Mouse (Mus musculus): ENCODE data around the gene Kif27. TPM values are rescaled to one million over a fixed set of nuclear protein-coding genes. Genes with fewer than 3 reads are reported as not detected.
"Not testable (repeated sequence)": the region's sequence is repeated elsewhere in the genome, so short reads cannot be mapped to it uniquely, and the experiment has no call there.

Kif27 gene
- under 1 TPM; 0.22 to 0.24 TPM for total RNA-seq (2021)

GRCm38 (mm10) chr13:58358629-58359303 lies at the start of gene Kif27:
Kif27 (minus strand) TSS chr13:58359122.
- DNase-seq, result peak; percentile 81 to 82
- intact Hi-C loops (cut with DNase I), result no loop called here

DNA sequence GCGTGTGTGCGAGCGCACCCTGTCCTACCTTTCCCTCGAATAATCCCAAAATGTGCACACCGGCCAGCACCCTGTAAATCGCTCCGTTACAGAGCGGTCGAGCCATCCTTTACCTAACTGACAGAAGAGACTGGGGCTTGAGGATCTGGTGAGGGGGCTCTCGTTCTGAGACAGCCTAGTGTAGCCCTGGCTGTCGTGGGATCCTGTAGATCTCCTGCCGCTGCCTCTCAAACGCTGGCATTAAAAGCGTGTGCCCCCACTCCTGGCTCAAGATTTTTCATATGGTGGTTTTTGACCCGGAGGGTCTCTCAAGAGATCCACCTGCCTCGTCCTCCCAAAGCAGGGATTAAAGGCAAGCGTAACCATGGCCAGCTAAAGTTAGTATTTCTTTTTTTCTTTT lies 44.3 kb upstream of the Kif27 start, which contains the start of gene Hnrnpk:
TSS of gene Hnrnpk (minus strand) at position 101 of the 400 bp plus-strand sequence.
- not testable (repeated sequence) for DNase-seq
- intact Hi-C loops (cut with DNase I), result loop anchor here (5.0 kb wide), 1 partner anchor 139 kb away; no protein-coding TSS in a partner anchor

DNA sequence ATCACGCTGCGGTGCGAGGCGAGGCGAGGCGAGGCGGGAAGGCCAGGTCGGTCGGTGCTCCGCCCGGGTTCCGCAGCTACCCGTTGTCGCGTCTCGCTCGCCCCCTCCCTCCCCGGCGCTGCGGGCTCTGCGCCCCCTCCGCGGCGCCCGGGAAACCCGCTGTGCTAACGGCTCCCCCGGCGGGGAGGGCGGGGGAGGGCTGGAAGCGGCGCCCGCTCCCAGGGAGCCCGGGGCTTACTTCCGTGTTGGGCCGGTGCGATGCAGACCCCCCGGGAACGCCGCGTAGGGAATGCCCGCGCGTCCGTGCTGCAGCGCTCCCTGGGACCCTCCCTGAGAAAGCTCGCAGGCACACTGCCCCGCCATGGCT lies 43.8 kb upstream of the Kif27 start:
- intact Hi-C loops (cut with DNase I), result loop anchor here (5.0 kb wide), 1 partner anchor 140 kb away; no protein-coding TSS in a partner anchor
- DNase-seq, result no peak

GRCm38 (mm10) chr13:58402003-58402743 lies 43.3 kb upstream of the Kif27 start, which contains the start of gene Rmi1:
Rmi1 (plus strand) TSS chr13:58402248.
- DNase-seq, result peak; percentile 99
- intact Hi-C loops (cut with DNase I), result loop anchor here (5.0 kb wide), 1 partner anchor 140 kb away; no protein-coding TSS in a partner anchor

DNA sequence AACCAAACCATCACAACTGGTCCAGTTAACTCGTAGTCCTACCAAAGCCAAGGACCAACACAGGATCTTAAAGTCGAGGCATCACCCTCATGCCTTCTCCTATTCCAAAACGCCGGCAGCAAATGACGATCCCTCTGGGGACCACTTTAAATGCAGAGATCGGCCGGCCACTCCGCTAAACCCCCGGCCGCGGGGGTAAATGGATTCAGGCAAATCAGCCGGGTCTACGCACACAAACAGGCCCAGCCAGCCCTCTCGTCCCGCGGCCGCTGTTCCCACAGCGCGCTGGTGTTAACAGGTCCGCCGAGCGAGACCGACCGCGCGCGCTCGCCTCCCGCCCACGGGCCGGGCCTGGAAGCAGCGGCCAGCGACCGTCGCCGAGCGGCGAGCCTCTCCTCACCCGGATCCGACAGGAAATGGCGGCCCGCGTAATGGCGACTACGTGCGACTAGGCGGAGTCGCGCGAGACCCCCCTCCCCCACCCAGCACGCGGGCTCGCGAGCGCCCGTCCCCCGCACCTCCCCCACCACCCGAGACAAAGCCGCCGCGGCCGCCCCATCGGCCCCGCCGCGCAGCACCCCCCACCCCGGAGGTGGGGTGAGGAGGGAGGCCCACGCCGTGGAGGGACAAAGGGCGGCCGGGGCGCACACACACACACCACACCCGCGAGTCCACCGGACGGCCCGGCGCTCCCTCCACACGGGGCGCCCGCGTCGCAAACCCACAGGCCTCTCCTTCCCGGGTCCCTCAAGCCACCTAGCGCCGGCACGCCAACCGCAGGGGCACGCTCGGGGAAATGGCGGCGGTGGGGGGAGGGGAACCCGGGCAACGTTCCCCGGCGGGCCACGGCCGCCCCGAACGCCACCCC lies 42.4 kb upstream of the Kif27 start:
- intact Hi-C loops (cut with DNase I), result loop anchor here (2.0 to 5.0 kb wide), 2 partner anchors 17 to 141 kb away; partner anchors contain the start of gene 2210016F16Rik
- DNase-seq, result peak; percentile 75 to 84

GRCm38 (mm10) chr13:58400576-58400975 lies 41.7 kb upstream of the Kif27 start:
- intact Hi-C loops (cut with DNase I), result loop anchor here (2.0 to 5.0 kb wide), 2 partner anchors 16 to 142 kb away; partner anchors contain the start of gene 2210016F16Rik
- DNase-seq, result no peak

GRCm38 (mm10) chr13:58397651-58398050 lies 38.7 kb upstream of the Kif27 start:
- intact Hi-C loops (cut with DNase I), result loop anchor here (10.0 kb wide), 1 partner anchor 213 kb away; no protein-coding TSS in a partner anchor

GRCm38 (mm10) chr13:58394392-58394791 lies 35.5 kb upstream of the Kif27 start:
- DNase-seq, result not testable (repeated sequence)
- intact Hi-C loops (cut with DNase I), result loop anchor here (10.0 kb wide), 1 partner anchor 210 kb away; no protein-coding TSS in a partner anchor

More at GRCm38 (mm10) chr13:58397651-58398050, 38.7 kb upstream of the Kif27 start:
- DNase-seq, result no peak

DNA sequence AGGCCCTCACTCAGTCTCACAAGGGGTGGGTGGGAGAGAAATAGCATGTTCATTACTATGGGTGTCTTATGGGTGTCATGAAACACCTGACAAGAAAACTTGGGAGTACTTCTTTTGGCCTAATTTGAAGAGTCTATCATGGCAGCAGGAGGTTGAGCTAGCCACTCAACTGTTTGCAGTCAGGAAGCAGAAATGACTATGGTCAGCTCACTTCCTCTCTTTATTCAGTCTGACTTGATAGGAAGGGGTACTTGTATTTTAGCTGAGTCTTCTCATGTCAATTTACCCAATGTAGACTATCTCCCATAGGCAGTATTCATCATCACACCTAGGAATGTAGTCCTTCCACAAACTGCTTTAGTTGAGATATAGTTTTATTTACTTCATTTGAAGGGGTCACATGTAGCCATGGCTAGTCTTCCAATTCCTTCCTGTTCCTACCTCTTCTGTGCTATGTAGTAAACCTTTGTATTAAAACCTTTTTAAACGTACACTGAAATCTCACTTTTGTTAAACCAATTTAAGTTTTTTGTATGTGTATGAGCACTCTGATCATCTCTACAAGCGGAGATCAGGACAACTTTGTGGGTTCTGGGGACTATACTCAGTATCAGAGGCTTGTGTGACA lies 30.5 kb upstream of the Kif27 start:
- DNase-seq, result no peak
- intact Hi-C loops (cut with DNase I), result loop anchor here (5.0 kb wide), 3 partner anchors 153 to 377 kb away; partner anchors contain the start of gene Idnk

GRCm38 (mm10) chr13:58388379-58388778 lies 29.5 kb upstream of the Kif27 start:
- no peak for DNase-seq
- intact Hi-C loops (cut with DNase I), result loop anchor here (1.0 to 5.0 kb wide), 4 partner anchors 100 to 376 kb away; partner anchors contain the start of gene Idnk

DNA sequence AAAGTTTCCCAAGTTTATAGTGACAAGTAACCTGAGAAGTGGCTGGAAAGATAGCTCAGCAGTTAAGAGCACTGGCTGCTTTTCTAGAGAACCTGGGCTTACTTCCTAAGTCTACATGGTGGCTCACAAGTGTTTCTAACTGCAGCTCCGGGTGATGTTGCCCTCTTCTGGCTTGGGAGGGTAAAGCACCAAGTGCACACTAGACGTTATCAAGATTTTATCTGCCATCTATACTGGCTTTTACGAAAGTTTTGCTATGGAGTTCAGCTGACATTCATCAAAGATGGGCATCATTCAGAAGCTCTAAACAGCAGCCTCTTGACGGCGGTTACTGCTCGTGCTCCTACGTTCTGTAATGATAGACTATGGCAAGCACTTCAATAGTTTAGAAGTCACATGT lies 29.0 kb upstream of the Kif27 start:
- intact Hi-C loops (cut with DNase I), result loop anchor here (1.0 to 5.0 kb wide), 4 partner anchors 100 to 376 kb away; partner anchors contain the start of gene Idnk
- DNase-seq, result peak; percentile 70 to 80

GRCm38 (mm10) chr13:58385547-58385920 lies 26.6 kb upstream of the Kif27 start:
- intact Hi-C loops (cut with DNase I), result loop anchor here (2.0 to 5.0 kb wide), 4 partner anchors 15 to 373 kb away; partner anchors contain the start of gene Idnk
- no peak for DNase-seq

- intact Hi-C loops (cut with DNase I), result loop anchor here (1.0 to 5.0 kb wide), 5 partner anchors 16 to 373 kb away; partner anchors contain the start of gene Idnk
- DNase-seq, result peak; percentile 71 to 82
Measured at GRCm38 (mm10) chr13:58384779-58385546, 26.0 kb upstream of the Kif27 start, which contains the start of gene 2210016F16Rik. 2210016F16Rik (minus strand) TSS chr13:58385225.

DNA sequence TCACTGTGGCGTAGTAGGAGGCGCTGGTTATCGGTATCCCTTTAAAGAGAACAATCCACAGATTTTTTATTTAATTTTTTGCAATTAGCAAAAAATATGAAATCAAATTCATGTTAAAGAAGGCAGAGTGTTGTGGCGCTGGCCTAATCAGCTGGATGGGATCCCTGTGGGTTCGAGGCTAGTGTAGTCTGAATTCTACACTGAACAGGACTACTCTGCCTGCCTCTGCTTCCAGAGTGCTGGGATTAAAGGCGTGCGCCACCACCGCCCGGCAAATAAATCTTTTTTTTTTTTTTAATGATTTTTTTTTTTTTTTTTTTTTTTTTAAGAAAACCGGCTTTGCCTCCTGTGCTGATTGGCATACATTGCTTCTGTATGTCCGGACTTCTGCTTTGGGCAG lies 25.4 kb upstream of the Kif27 start:
- intact Hi-C loops (cut with DNase I), result loop anchor here (1.0 to 2.0 kb wide), 2 partner anchors 16 to 95 kb away; no protein-coding TSS in a partner anchor
- DNase-seq, result no peak

- DNase-seq, result no peak
- intact Hi-C loops (cut with DNase I), result no loop called here
Measured at GRCm38 (mm10) chr13:58373153-58373470, 14.2 kb upstream of the Kif27 start.

DNA sequence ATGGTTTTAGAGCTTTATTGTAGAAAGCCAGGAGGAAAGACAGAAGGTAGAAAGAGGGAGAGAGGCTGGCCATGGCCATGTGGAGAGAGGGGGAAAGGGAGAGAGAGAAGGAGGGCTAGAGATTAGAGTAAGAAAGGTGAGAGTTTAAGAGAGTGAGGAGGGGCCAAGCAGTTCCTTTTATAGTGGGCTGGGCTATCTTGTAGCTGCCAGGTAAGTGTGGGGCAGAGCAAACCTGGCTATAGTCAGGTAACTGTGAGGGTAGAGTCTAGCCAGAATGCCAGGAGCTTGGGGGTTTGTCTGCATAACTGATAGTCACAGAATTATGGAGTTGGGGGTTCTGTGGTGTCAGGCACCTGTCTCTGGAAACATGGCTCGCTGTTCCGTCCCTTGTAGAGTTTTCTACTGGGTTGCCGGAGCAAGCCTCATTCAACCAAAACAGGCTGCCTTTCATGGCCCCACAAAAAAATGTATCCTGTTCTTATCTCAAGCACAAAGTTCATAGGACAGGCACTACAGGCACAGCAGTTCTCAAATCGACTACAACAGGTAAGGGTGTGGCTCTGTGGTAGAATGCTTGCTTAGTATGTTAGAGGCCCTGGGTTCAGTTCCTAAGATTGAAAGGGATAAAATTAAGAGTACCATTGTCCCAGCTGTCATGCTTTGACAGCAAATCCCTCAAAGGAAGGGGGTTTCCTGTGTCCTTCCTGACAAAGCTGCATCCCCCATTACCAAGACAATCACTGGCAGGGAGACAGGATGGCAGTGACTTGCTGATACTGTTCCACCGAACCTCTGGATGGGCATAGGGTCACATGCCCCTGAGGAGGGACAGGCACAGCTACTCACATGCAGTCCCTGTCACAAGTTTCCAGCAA lies 13.6 kb upstream of the Kif27 start:
- DNase-seq, result no peak
- intact Hi-C loops (cut with DNase I), result no loop called here

DNA sequence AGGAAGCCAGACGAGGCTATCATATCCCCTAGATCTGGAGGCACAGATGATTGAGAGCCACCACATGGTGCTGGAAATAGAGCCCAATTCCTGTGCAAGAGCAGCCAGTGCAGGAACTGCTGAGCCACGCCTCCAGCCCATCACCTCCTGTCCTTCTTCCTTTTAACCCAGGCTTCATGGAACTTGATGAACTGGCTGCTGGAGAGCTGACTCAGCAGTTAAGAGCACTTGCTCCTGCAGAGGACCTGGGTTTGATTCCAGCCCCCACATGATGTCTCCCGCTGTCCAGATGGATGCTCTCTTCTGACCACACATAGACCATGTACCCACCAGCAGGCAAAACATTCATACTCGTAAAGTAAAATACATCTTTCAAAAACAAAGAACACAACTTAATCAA lies 9.9 kb upstream of the Kif27 start:
- intact Hi-C loops (cut with DNase I), result no loop called here
- DNase-seq, result no peak

DNA sequence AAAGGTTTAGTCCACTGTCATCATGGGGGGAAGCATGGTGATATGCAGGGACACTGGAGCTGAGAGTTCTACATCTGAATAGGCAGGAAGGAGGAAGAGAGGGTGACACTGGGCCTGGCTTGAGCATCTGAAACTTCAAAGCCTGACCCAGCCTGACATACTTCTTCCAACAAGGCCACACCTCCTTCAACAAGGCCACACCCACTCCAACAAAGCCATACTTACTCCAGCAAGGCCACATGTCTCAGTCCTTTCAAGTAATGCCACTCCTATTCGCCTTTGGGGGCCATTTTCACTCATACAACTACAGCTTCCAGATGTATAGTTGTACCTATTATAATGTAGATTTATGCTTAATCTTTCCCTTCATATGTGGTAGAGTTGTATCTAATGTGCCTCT lies 8.7 kb upstream of the Kif27 start:
- DNase-seq, result no peak
- intact Hi-C loops (cut with DNase I), result no loop called here
